Mouse (Mus musculus) thymus, adult 2 months (tissue): ENCODE data around the gene Trp53i11. TPM values are rescaled to one million over a fixed set of nuclear protein-coding genes. Genes with fewer than 3 reads are reported as not detected.

Source experiments
- DNase-seq: peaks from one replicate; pipeline ENCODE4 v3.0.0; 2021
- H3K27ac ChIP-seq: fragments of 200-500 bp; 2 replicates; pipeline ENCODE4 v1.5.1; 2012; ENCODE audit warnings: low read length, control low read depth; ENCODE audit not compliant: control insufficient read depth, insufficient read depth
- H3K27me3 ChIP-seq: fragments of 200-500 bp; 2 replicates; pipeline ENCODE4 v1.6.1; 2012; ENCODE audit warnings: mild to moderate bottlenecking, low read length, moderate library complexity, mixed read lengths; ENCODE audit not compliant: control insufficient read depth, insufficient read depth
- H3K36me3 ChIP-seq: fragments of 200-500 bp; 2 replicates; pipeline ENCODE4 v1.6.1; 2012; ENCODE audit warnings: mild to moderate bottlenecking, low read length, moderate library complexity; ENCODE audit not compliant: control insufficient read depth, insufficient read depth
- H3K4me1 ChIP-seq: fragments of 200-500 bp; replicated peaks from 2 replicates; pipeline ENCODE4 v1.6.1; 2012; ENCODE audit warnings: low read length; ENCODE audit not compliant: control insufficient read depth, insufficient read depth
- H3K4me3 ChIP-seq: fragments of 200-500 bp; 2 replicates; pipeline ENCODE4 v1.5.1; 2012; ENCODE audit warnings: mild to moderate bottlenecking, low read length, control low read depth, moderate library complexity; ENCODE audit not compliant: control insufficient read depth, insufficient read depth
- CTCF ChIP-seq: fragments of 200-500 bp; IDR thresholded peaks from 2 replicates; pipeline ENCODE4 v1.5.1; 2012; ENCODE audit warnings: mild to moderate bottlenecking, control low read depth, low read length, moderate library complexity, borderline replicate concordance; ENCODE audit not compliant: control insufficient read depth, poor library complexity, insufficient read depth; ENCODE audit errors: extremely low read depth
- POLR2A ChIP-seq: fragments of 200-500 bp; IDR thresholded peaks from 2 replicates; pipeline ENCODE4 v1.6.1; 2012; ENCODE audit warnings: mild to moderate bottlenecking, low read length, control low read depth, moderate library complexity; ENCODE audit not compliant: control insufficient read depth, poor library complexity, insufficient read depth; ENCODE audit errors: extremely low read depth
- WGBS: fragments of 180-500 bp; shearing (Covaris S2); methylation state at CpG from one replicate; pipeline ENCODE4 v1.1.7; 2018; 5-methylcytosine and 5-hydroxymethylcytosine counted together
- polyA plus RNA-seq: library from polyadenylated mRNA; depleted of rRNA; stranded (reverse); fragments of >200 nt; gene quantifications from 2 replicates; pipeline ENCODE4 v1.2.3, GENCODE M21; 2012

Trp53i11 gene
- polyA plus RNA-seq, 1 experiment, result 444 TPM

- Histone ChIP-seq H3K4me1 (peaks cover 24% of the 10 kb centered on the region), H3K36me3 (no peaks in the 10 kb centered on the region), H3K27me3 (no peaks in the 10 kb centered on the region), H3K4me3 (no peak overlapping the region), H3K27ac (no peak overlapping the region)
- no peak for TF ChIP-seq CTCF
- TF ChIP-seq POLR2A, result no peak
- DNase-seq, result no peak
- WGBS, result 19% methylated on average over 7 of the region's 7 CpGs
Observed at GRCm38 (mm10) chr2:93161914-93162664, 25.3 kb upstream of the Trp53i11 start.

- Histone ChIP-seq H3K36me3 (no peaks in the 10 kb centered on the region), H3K4me3 (no peak overlapping the region), H3K27me3 (no peaks in the 10 kb centered on the region), H3K4me1 (peaks cover 28% of the 10 kb centered on the region), H3K27ac (no peak overlapping the region)
- TF ChIP-seq CTCF (no peak), POLR2A (no peak)
- DNase-seq, result no peak
- 81% methylated on average over 4 of the region's 4 CpGs for WGBS
Observed at GRCm38 (mm10) chr2:93162791-93163190, 24.6 kb upstream of the Trp53i11 start.

- no peak for DNase-seq
- Histone ChIP-seq H3K27ac (no peak overlapping the region), H3K4me1 (peaks cover 28% of the 10 kb centered on the region), H3K36me3 (no peaks in the 10 kb centered on the region), H3K27me3 (no peaks in the 10 kb centered on the region), H3K4me3 (no peak overlapping the region)
- WGBS, result 10% methylated on average over 2 of the region's 2 CpGs
- TF ChIP-seq CTCF (no peak), POLR2A (no peak)
Observed at GRCm38 (mm10) chr2:93163317-93163716, 24.0 kb upstream of the Trp53i11 start.

GRCm38 (mm10) chr2:93163750-93164335, 23.5 kb upstream of the Trp53i11 start:
- TF ChIP-seq CTCF (no peak), POLR2A (no peak)
- Histone ChIP-seq H3K4me3 (no peak overlapping the region), H3K36me3 (no peaks in the 10 kb centered on the region), H3K27ac (no peak overlapping the region), H3K27me3 (no peaks in the 10 kb centered on the region), H3K4me1 (peaks cover 30% of the 10 kb centered on the region)
- WGBS, result 77% methylated on average over 6 of the region's 6 CpGs
- DNase-seq, result no peak

GRCm38 (mm10) chr2:93166295-93166694, 21.1 kb upstream of the Trp53i11 start:
- no peaks in the 10 kb centered on the region for H3K27me3 ChIP-seq
- 95% methylated on average over 6 of the region's 6 CpGs for WGBS
- no peaks in the 10 kb centered on the region for H3K36me3 ChIP-seq
- TF ChIP-seq CTCF, result no peak
- TF ChIP-seq POLR2A, result no peak
- DNase-seq, result no peak
- H3K4me3 ChIP-seq, result no peak overlapping the region
- H3K27ac ChIP-seq, result no peak overlapping the region
- peaks cover 44% of the 10 kb centered on the region for H3K4me1 ChIP-seq

GRCm38 (mm10) chr2:93166734-93167406, 20.5 kb upstream of the Trp53i11 start:
- TF ChIP-seq POLR2A (no peak), CTCF (no peak)
- Histone ChIP-seq H3K36me3 (no peaks in the 10 kb centered on the region), H3K27ac (no peak overlapping the region), H3K27me3 (no peaks in the 10 kb centered on the region), H3K4me1 (peaks cover 42% of the 10 kb centered on the region), H3K4me3 (no peak overlapping the region)
- WGBS, result 55% methylated on average over 14 of the region's 14 CpGs
- DNase-seq, result no peak
